Mouse (Mus musculus): ENCODE measurements at regions not wholly inside any gene's neighbourhood (a gene's known extent, or its start where the extent isn't known, plus 50 kb on each side); places are given as distances from the start of the nearest gene placed in this dataset.

DNA sequence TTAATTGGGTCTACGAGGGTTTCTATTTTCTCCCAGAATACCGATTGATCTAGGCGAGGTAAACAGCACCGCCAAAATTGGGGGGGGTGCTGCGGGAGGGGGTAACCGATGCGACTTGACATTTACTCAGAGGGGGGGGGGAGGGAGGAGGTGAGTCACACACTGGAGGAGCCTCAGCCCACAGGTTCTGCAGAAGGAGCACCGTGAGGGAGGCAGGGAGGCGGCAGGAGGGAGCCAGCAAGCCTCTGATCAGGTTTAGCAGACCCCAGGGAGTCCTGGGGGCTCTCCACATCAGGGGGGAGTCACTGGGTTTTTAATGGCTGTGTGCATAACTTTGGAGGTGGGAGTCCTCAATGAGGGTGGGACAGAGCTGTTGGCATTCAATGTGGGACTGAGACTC, 51.3 kb upstream of the Ier5l start:
- DNase-seq (ENCODE audit: low spot score), result no peak

DNA sequence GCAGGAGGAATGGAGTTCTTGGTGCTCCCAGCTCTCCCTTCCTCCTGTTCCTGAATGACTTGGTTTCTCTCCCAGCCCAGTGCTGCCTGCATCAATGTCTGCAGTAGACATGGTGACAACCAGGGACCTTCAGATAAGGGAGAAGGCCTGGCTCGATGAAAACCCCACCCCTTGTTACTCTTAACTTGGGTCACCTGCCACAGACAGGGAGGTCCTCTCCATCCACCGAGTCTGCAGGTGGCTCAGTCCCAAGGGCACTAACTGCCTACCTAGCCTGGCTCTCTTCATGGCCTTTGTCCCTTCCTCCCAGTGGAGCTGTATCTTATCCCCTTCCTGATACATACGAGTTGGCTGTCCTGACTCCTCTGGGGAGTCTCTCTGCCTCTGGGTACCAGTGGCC, 51.8 kb upstream of the Ier5l start:
- no peak for DNase-seq (ENCODE audit: low spot score)

DNA sequence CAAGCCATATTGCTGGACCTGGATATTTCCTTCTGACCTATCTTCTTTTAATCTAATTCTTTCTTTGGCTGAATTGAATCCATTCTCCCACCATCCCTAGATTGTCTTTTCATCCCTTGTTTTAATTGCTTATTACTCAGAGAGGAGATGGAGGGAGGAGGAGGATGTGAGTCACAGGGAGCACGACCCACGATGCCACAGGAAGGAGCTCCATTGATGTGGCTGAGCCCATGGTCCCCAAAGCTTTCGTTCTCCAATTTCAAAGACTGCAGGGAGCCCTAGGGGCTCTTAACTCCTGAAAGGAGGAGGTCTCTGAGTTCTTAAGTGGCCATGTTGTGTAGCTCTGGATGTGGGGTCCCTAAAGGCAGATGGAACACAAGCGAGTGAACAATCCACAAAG, 53.5 kb upstream of the Ier5l start:
- no peak for DNase-seq (ENCODE audit: low spot score)

GRCm38 (mm10) chr2:30532948-30533347, 58.9 kb upstream of the Ier5l start:
- no peak for DNase-seq (ENCODE audit: low spot score)

- DNase-seq (ENCODE audit: low spot score), result no peak
These were observed 59.3 kb upstream of the Ier5l start for GRCm38 (mm10) chr2:30533367-30533766.

DNA sequence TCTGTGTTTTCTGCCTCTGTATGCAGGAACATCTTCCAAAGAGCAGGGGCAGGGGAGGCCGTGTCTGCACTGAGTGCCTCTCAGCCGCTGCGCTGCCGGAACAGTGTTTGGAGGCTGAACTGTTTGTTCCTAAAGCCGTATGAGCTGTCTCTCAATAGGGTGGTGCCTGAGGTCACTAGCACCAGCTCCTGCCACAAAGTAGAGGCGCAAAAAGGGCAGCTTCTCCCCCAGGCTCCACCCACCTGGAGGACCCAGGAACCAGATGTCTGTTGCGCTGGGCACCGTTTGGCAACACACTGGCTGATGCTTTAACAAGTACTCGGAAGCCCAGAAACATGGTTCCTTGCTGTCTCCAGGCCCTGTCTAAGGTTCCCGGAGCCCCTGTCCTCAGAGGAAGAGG, 60.4 kb upstream of the Cstad start:
- no peak for DNase-seq (ENCODE audit: low spot score)

GRCm38 (mm10) chr2:30539305-30539704, 55.5 kb upstream of the Cstad start:
- DNase-seq (ENCODE audit: low spot score), result no peak

DNA sequence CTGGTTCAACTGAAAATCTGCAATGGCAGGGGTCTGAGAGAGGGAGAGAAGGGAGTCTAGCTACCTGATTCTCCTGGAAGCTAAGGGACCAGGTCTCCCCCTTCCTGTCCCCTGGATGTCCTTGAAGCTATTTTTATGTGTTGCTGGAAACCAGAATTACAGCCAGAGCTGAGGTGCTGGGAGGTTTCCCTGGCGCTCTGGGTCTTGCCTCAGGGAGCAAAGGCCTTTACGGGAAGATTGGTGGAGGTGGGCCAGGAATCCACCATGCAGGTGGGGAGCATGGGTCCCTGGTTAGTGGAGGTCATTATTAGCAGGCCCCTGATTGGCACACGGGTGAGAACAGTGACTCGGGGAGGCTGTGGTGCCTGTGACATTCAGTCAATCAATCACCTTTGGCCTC, 53.3 kb upstream of the Cstad start:
- DNase-seq (ENCODE audit: low spot score), result no peak

GRCm38 (mm10) chr2:30544782-30545435, 49.9 kb upstream of the Cstad start:
- peak; percentile 92 for DNase-seq (ENCODE audit: low spot score)

All from yolk sac, embryonic 10.5 days (tissue).